Mouse (Mus musculus) C2C12 (cell line): ENCODE data around the gene Psmd9.

Experiments
- MAX ChIP-seq: IDR thresholded peaks from one replicate; pipeline ENCODE4 v1.6.1; 2011; ENCODE audit warnings: mild to moderate bottlenecking, control low read depth
- USF1 ChIP-seq: IDR thresholded peaks from one replicate; pipeline ENCODE4 v1.6.1; 2011; ENCODE audit warnings: low read depth, mild to moderate bottlenecking, control low read depth, moderate library complexity

GRCm38 (mm10) chr5:123260698-123261097 lies 91.5 kb downstream of the Psmd9 start:
- TF ChIP-seq USF1 (no peak), MAX (no peak)
